Mouse (Mus musculus) heart, adult 18-20 months (tissue): ENCODE results near the gene Zfp536. TPM values are rescaled to one million over a fixed set of nuclear protein-coding genes. Genes with fewer than 3 reads are reported as not detected.

Experiments used
- DNase-seq, 2 experiments: peaks; one replicate each; pipeline ENCODE4 v3.0.0; 2021 to 2022; ENCODE audit warnings: mixed read lengths in 1 of 2
- total RNA-seq, 2 experiments: library from RNA; stranded (reverse); gene quantifications; 2 replicates each; pipeline ENCODE4 v1.2.3; 2021

The Zfp536 gene
- total RNA-seq, 2 experiments from 2014 or later: 7.9 to 10.7 TPM

DNA sequence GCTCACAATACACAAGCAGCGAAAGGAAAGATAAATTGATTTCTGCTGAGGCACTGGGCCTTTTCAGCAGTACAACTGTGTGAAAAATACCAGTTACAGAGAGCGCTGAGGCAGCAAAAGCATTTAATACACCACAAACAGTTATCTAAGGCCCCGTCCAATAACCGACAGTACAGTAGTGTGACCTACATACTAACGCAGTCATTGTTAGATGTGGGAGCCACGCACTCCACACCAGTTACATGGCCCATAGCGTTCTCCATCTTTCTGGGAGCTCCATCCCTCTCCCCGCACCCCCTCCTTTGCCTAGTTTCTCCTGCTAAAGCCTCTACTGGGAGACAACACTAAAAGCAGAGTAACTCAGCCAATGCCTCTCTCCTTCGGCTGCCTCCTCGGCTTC is 82.8 kb downstream of the Zfp536 start:
- no peak for DNase-seq

DNA sequence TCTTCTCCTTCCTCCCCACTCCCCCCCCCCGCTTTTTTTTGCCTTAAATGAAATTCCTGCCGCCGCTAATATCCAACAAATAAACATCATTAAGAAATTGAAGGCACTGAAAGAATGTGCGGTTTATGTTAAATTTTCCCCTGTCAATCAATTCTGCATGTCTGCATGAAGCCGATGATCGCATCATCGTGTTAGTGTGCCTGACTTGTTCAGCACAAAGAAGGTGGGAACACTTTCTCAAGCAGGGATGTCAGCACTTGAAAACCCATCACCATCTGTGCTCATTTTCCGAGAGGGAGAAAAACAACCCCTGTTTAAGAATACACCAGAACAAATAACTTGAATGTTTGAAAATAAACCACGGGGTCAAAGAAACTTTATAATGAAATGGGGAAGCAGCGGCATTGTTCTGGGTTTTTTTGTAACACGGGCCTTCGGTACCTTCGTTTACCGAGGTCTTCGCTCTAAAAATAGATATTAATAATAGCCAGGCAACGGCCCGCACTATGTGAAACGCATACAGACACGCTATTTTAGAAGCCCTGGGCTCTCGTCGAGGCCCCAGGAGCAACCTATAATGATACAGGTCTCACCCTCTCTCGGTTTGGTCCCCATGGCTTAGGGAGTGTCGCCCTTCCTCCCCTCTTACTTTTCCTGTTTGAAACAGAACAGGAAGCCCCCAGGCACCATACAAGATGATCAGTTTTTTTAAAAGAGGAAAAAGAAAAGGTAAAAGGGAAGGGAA is 83.7 kb downstream of the Zfp536 start:
- no peak for DNase-seq

DNA sequence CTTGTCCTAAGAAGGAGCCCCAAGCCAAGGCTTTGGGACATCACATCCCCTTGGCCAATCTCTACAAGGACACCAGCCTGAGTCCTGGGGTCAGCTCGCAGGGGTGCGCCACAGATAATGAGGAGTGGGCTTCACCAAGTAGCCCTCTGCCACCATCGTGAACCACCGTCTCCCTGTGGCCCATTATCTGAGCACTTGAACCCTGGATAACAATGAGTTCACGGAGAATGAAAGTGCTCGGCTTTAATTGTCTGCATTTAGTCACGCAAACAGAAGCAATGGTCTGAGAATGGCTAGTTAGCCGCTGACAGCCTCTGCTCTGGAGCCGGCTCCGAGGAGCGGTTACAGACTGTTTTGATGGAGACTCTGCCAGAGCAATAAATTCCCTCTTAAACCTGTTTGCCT is 84.3 kb downstream of the Zfp536 start:
- DNase-seq: no peak

DNA sequence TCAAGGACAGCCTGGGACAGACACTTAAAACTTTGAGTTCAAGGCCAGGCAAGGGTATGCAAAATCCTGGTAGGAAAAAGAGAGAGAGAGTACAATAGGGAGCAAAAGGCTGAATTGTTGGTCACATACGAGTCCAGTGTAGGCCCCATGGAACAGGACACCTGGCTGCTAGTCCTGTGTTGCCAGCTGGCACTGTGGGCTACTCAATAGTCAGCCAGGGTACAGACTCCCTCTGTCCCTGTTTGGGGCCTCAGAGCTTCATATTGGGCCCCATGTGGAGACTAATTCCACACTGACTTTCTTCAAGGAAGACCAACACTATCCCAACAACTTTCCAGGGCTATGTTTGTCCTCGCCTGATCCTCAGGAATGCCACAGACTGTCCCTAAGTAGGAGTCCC is 87.1 kb downstream of the Zfp536 start:
- DNase-seq: no peak

DNA sequence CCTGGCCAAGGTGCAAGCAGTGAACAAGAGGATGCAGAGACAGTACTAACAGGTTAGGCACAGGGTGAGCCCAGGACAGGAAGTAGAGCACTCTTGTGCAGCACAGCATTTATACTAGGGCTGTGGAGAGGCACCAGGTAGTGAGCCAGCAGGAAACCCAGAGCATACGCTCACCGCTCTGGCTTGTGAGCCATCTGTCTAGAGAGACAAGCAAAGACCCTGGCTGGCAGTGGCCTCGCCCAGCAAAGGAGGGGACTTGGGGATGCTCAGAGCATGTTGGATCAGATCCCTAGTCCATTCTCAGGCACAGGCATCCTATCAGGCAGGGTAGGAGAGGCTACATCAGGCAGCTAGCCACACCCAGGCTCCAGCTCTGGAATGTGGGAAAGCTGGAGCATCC is 88.2 kb downstream of the Zfp536 start:
- no peak for DNase-seq

DNA sequence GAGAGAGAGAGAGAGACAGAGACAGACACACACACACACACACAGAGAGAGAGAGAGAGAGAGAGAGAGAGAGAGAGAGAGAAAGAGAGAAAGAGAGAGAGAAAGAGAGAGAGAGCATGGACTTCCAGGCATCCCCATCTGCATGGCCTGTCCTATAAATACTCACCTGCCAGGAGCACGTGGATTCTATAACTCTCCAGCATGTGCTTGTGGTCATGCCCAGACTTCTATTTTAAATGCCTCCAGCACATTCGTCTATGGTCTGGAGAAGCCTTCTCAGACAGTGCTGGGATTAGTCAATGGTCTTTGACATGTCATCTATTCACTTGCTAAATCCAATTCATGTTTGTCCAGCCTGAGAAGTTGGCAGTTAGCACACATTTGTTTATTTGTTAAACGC is 92.1 kb downstream of the Zfp536 start:
- DNase-seq: peak; percentile 51 to 64

DNA sequence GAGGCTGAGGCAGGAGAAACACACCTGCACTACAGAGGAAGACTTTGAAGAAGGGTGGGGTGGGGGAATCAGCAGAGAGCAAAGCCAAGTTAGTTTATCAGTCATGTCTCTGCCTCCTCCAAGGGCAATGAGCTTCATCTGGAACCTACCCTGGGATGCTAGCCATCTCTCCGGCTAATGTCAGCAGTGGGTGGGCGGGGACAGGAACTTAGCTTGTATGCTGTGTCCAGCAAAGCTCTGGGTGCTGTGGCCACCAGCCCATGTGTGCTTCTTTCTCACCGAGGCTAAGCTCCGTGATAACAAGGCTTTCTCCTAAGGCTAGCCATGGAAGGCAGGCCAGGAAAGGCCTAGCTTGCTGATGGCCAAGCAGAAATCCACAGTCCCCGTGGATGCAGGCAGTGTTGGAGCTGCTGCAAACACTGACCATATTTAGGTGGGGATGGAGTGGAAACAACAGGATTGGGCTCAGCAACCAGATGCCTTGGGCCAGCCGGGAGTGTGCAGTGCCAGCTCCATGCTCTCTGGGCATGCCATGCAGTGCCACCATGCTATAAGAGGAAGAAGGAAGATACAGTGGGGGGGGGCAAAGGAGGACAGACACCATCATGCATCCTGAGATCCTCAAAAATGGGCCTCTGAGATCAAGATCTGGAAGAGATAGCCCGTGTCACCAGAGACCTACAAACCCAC is 109.6 kb downstream of the Zfp536 start:
- no peak for DNase-seq

DNA sequence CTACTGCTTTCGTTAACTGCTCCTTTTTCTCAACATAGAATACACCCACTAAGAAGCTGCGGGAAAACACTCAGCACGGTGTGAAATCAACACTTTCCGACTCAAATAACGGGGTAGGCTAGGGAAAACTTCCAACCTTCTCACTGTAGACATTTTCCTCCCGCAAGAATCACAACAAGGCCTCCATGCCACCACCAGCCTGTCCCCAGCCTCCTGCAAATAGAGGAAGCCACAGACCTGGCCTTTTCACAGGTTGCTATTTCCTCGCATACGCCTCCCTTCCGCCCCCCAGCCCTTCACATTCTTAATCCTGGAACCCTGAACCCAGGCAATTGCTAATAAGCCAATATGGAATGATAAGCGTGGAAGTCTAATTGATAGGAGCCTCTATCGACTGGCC is 124.8 kb downstream of the Zfp536 start:
- no peak for DNase-seq

DNA sequence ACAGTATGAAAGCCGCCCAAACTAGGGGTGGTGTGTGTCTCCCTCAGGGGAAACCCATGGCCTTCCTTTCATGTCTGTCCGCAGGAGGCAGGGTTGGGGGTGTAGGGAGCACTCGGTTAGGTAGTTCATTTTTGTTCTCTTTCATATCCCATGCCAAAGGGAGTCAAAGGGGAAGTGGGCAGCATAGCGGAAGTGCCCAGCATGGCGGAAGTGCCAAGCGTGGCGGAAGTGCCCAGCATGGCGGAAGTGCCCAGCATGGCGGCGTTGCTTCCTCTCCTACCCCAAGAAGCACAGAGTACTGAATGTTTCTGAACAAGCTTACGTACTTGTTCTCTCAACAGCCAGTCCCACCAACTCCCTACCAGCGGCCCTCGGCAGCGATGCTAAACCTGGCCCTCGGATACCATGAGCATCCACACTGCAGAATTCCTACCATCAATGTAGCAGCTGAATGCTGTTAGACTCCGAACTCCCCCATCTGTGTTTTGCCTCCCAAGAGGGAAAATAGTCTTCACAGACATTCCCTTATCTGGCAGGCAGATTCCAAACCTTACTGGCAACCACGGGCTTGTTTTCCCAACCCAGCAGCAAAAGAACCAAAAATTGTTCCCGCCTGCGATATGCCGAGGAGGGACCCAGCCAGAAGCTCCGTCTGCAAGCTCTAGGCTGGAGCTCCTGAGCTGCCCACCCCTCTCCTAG is 125.4 kb downstream of the Zfp536 start:
- no peak for DNase-seq

DNA sequence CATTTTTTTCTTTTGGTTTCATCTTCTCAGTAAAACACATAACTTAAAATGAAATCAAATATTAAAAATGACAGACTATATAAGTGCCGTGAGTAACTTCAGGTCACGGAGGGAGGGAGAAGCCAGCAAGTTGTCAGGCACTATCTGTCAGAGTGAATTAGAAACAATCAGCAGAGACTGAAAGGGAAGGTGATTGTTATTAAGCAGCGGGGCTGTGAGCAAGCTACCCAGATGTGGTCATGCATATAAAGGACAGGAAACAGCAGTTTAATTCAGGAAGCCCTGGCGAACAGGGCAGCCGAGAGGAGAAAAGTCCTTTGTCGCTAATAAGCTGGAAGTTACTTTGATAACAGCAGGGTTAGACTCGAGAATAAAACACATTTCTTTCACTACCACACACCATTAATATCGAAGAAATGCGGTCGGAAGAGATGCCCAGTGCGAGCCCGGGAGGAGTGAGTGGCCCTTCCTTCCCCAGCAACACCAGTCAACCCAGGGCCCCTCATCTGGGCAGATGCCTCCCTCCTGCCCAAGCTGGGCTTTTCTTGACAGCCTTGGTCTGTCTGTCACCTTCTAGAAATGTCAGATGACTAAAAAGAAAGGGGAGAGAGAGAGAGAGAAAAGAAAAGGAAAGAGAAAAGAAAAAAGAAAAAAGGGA is 133.6 kb downstream of the Zfp536 start:
- no peak for DNase-seq

DNA sequence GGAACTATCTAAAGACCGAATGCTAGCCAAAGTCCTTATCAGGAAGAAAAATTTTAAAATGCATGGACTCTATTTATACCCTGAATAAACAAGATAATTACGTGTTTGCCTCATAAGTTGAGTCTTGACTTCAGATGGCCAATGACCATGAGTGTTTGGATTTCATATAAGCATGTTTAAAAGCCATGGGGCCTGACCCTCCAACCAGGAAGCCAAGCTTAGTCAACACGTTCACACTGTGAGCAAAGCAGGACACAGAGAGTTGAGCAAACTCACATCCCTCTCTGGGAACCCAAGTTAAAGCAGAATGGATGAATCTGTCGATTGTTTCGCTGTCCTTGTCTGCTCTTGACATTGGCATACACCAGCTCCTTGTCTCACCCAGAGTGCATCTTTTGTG is 138.6 kb downstream of the Zfp536 start:
- DNase-seq: no peak

DNA sequence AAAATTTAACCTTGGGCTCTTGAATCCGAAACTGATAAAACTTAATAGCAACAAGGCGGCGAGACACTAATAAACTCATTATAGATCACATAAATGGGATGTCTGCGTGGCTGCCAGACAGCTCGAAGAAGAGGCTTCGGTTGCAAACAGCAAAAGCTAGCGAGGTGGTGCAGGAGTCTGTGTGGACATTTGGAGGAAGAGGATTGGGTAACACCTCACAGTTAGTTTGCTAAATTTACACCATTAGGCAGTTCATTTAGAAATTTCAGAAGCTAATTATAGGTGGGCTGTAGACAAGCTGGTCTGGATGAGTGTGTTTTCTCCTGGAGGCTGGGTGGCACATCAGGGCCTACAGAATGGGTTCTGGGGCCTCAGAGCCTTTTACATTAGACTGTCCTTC is 143.0 kb downstream of the Zfp536 start:
- DNase-seq: no peak

DNA sequence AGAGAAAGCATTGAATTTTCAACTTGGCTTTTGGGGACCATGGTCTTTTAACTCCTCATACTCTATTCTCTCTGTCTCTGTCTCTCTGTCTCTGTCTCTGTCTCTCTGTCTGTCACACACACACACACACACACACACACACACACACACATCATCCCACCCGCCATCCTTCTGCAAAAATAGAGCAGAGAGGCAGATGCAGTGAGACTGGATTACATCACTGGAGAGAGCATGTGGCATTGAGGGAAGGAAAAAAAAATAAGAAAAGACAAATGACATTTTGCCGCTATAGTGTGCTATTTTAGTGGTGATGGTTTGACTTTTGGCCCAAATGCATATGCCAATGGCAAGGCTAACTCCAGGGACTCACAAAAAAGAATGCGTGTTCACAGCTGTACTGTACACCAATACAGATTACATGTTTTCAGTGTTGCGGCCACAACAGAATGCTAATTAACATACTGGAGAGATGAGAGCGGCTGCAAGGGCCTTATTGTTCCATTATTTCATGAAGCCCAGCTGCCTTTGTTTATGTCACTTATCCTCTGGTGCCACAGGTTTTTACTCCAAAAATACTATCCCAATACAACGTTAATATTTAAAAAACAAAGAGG is 145.4 kb downstream of the Zfp536 start:
- DNase-seq: no peak

DNA sequence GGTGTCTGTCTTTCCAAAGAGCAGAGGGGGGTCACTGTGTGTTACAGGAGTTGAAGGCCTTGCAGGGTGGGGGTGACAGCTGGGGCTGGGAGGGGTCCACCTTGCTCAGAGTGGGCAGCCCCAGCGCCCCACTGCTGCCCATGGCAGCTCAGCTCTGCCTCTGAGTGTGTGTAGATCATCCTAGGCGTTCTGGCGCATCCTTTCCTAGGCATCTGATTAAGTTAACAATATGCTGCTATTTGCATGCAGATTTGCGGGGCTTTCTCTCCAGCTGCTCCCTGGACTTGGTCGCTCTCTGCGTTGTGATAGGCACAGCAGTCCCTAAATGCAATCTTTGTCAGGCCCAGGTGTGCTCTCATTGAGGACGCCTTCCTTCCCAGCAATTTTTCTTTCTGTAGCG is 147.7 kb downstream of the Zfp536 start:
- DNase-seq: no peak

DNA sequence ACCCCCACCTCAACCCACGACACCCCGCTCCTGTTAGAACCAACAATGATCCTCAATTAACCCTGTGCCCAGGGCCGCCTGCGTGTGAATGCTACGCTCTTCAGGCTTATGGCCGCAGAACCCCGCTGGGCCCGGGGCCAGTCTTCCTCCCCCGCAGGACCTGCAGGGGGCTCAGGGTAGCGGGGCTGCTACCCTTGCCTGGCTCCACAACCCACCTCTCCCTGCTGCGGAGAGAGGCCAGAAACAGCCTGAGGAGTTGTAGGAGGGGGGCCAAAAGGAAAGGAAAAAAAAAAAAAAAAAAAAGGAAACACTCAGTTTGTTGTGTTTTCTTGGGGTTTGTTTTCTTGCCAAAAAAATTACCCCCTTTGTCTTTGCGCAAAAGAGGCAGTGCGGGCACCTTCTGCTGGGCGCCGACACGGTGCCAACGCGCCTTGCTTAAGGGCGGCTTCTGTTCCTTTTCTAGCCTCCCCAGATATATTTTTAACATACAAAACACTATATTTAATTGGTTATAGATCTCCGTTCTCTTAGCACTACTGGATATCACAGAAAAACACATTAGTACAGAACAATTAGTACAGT is 148.6 kb downstream of the Zfp536 start:
- DNase-seq: no peak

DNA sequence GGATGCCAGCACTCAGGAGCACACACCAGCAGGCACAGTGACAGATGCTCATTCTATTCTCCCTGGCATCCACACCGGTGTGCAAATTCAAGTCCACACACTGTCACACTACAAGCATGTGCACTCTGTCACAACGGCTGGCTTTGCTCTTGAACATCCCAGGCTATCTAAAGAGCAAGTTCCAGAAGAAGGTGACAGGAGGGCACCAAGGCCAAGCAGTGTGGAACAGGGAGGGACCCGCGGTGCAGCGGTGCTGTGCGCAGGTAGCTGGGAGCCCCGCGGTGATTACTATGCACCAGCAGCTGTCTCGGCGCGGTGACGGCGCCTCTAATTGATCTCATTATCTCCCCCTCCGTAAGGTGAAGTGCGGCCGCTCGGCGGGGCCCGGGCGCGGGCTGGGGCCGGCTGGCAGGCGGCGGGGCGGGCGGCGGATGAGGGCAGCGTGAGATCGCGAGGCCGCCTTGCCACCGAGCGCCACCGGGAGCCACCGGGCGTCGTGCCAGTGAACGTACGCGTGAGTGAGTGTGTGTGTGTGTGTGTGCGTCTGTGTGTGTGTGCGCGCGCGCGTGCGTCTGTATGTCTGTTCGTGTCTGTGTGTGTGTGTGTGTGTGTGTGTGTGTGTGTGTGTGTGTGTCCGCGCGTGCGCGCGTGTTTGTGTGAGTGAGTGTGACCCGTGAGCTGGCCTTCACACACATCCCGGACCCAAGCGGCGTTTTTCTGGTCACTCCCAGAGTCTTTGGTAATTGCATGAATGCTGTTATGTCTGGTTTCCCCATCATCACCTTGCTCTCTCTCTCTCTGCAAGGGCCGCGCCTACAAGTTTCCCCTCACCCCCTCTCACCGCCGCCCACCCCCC is 149.3 kb downstream of the Zfp536 start:
- peak; percentile 28 to 64 for DNase-seq

DNA sequence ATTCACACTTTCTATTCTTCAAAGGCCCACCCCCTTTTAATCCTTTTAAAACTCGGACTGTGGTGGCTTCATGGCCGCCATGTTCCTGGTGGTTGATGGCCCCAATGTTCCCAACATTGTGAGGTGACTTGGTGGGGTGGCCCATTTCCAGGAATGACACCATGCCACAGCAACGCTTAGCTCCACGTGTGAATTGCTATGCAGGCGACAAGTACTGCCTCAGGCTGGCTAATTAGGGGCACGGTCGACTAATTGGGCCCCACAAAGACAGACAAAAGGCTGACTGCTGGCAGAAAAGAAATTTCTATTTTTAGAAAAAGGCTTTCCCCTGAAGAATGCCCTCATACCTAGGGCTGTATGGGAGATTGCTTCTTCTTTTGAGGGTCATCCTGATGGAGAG is 154.2 kb downstream of the Zfp536 start:
- no peak for DNase-seq

DNA sequence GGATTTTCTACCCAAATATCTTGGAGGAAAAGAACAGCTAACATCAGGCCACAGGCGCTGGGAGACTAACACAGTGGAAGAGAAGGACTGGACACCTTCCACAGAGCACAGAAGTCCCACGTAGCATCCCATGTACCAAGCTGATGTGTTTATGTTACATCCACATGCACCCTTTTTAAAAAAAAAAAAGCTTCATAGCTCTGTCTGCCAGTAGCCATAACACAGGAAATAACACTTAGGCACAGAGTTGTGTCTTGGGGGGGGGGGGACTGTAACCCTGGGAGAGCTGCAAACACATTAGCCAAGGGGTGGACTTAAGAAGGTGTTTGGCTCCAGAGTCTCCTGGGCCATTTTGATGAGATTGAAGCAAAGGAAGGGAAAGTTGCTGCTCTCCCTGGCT is 155.6 kb downstream of the Zfp536 start:
- no peak for DNase-seq

DNA sequence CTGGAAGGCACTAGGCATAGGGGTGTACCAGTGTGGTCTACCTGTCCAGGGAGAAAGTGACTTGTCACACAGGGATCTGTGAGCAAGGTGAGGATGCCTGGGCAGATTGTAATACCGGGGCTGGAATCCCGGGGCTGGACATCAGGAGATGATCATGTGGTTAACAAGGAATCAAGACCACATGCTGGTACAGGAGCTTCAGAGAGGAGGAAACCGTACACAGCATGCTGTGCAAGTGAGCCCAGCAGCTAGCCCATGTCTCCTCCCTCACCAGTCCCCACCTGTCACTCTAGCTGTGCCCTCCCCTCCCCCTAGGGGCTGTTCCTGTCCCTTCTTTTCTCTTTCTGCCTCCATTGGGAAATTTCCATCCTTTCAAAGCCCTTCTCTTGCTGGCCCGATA is 157.5 kb downstream of the Zfp536 start:
- DNase-seq: no peak

DNA sequence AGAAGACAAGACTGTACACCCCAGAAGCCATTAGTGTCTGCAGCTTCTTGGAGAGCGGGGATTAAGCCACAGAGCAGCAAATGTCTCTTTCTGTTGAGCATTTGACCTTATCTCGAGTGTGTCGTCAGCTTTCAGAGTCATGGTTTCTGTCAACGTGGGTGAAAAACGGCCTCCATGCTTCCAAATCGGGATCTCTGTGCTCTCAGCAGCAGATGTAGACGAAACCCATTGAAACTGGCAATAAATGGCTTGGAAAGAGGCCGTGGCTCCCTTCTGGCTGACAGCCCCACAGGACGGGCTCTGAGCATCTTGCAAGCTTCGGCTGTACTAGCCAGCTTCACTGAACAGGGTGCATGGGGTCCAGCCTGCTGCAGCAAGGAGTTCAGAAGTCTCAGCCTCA is 159.1 kb downstream of the Zfp536 start:
- DNase-seq: no peak

DNA sequence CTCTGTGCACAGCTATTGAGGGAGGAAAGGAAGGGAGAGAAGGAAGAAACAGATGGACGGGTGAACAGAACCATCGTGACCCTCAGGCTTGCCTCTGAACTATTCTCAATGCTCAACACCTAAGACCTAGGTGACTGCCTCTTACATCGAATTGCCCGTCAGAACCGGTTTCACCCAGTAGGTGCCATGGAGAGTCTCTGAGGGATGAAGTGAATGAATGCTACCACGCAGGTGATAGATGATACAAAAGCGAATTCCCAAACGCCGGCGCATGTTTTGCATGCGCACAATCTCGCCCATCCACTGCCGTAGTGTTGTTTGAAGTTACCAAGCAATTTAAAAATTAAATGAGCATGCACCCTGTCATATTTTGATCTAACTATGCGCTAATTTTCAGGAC is 164.9 kb downstream of the Zfp536 start:
- DNase-seq: no peak
